Mouse (Mus musculus) midbrain, postnatal 0 days (tissue): ENCODE data around the gene Vps29. TPM values are rescaled to one million over a fixed set of nuclear protein-coding genes. Genes with fewer than 3 reads are reported as not detected.

Source experiments
- ATAC-seq: fragments of 200-750 bp; cut with Nextera tagmentation; 2 replicates; pipeline ENCODE4 v1.8.0; 2017; ENCODE audit warnings: moderate number of reproducible peaks, mild to moderate bottlenecking, moderate TSS enrichment, moderate library complexity; ENCODE audit not compliant: low FRiP score
- DNase-seq: peaks from one replicate; pipeline ENCODE4 v3.0.0-alpha.2; 2015; ENCODE audit warnings: low spot score
- H3K27ac ChIP-seq: fragments of 300-500 bp; sonication (generic); 2 replicates; pipeline ENCODE4 v1.5.1; 2014; ENCODE audit warnings: low read depth, mild to moderate bottlenecking, low read length, mixed read lengths
- H3K27me3 ChIP-seq: fragments of 300-500 bp; sonication (generic); 2 replicates; pipeline ENCODE4 v1.6.1; 2014; ENCODE audit warnings: low read length, control low read depth, mixed read lengths; ENCODE audit not compliant: insufficient read depth
- H3K36me3 ChIP-seq: fragments of 300-500 bp; sonication (generic); 2 replicates; pipeline ENCODE4 v1.6.1; 2014; ENCODE audit warnings: low read length, control low read depth, mixed read lengths; ENCODE audit not compliant: insufficient read depth
- H3K4me1 ChIP-seq: fragments of 300-500 bp; sonication (generic); 2 replicates; pipeline ENCODE4 v1.6.1; 2014; ENCODE audit warnings: mild to moderate bottlenecking, control low read depth, antibody characterized with exemption, low read length, mixed read lengths; ENCODE audit not compliant: insufficient read depth
- H3K4me2 ChIP-seq: fragments of 300-500 bp; sonication (generic); 2 replicates; pipeline ENCODE4 v1.6.1; 2014; ENCODE audit warnings: low read depth, mild to moderate bottlenecking, low read length, mixed read lengths; ENCODE audit not compliant: poor library complexity, severe bottlenecking
- H3K4me3 ChIP-seq: fragments of 300-500 bp; sonication (generic); 2 replicates; pipeline ENCODE4 v1.5.1; 2014; ENCODE audit warnings: low read depth, mild to moderate bottlenecking, low read length, moderate library complexity
- H3K9ac ChIP-seq: fragments of 300-500 bp; sonication (generic); replicated peaks from 2 replicates; pipeline ENCODE4 v1.6.1; 2014; ENCODE audit warnings: mild to moderate bottlenecking, low read length, moderate library complexity, mixed read lengths; ENCODE audit not compliant: poor library complexity, severe bottlenecking
- H3K9me3 ChIP-seq: fragments of 300-500 bp; sonication (generic); 2 replicates; pipeline ENCODE4 v1.6.1; 2016; ENCODE audit warnings: low read length, control low read depth
- CTCF ChIP-seq: IDR thresholded peaks from 2 replicates; pipeline ENCODE4 v1.5.1; 2016; ENCODE audit warnings: antibody characterized with exemption, mild to moderate bottlenecking
- WGBS: fragments of 180-500 bp; shearing (Covaris S2); extraction: QIAGEN DNeasy Blood & Tissue Kit; methylation state at CpG from one replicate; pipeline ENCODE4 v1.1.7; 2014; 5-methylcytosine and 5-hydroxymethylcytosine counted together
- polyA plus RNA-seq: library from polyadenylated mRNA; unstranded; fragments of >200 nt; fragmentation: Nextera tagmentation; extraction: Ambion mirVana; gene quantifications from 2 replicates; pipeline ENCODE4 v1.2.1, GENCODE M21; 2015
- total RNA-seq: library from RNA; depleted of rRNA; stranded (reverse); fragments of >200 nt; gene quantifications from 2 replicates; pipeline ENCODE4 v1.2.3, GENCODE M21; 2014

Vps29 gene
- total and polyA plus RNA-seq, 2 experiments from 2014 or later, result 137 to 368 TPM

DNA sequence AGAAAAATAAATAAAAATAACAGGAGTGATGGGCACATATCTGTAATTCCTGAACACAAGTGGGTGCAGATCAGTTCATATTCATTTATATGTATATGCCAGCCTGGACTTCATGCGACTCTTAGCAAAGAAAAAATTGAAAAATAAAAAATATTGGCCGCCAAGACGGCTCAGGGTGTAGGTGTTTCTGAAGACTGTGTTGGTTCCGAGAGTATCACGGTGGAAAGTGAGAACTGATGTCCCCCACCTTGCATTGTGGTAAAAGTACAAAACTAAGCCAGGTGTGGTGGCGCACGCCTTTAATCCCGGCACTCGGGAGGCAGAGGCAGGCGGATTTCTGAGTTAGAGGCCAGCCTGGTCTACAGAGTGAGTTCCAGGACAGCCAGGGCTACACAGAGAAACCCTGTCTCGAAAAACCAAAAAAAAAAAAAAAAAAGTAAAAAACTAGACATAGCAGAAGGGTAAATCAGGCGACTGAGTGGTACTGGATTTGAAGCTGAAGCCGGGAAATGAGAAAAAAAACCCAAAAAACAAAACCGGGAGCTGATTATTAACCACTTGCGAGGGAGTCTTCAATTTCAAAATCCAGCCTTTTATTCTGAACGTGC, 37.1 kb downstream of the Vps29 start:
- Histone ChIP-seq H3K27ac (peak overlapping the region; percentile 73; the same call in 1 of the 2 replicates), H3K4me1 (peaks cover 5% of the 10 kb centered on the region; the same call in 1 of the 2 replicates), H3K9me3 (no peaks in the 10 kb centered on the region), H3K27me3 (no peaks in the 10 kb centered on the region), H3K9ac (no peak overlapping the region), H3K4me2 (0 out of 2 replicates have a peak overlapping the region, but pooled peaks have one; percentile 69), H3K36me3 (no peaks in the 10 kb centered on the region), H3K4me3 (peak overlapping the region; percentile 82)
- WGBS, result 50% methylated on average over 15 of the region's 16 CpGs
- no peak for DNase-seq
- no peak for ATAC-seq
- TF ChIP-seq CTCF, result no peak

GRCm38 (mm10) chr5:122391786-122392180, 37.6 kb downstream of the Vps29 start, which contains the start of gene Arpc3:
Gene Arpc3, plus strand, starts transcription at chr5:122391878.
- Histone ChIP-seq H3K9me3 (no peaks in the 10 kb centered on the region), H3K36me3 (peaks cover under 1% of the 10 kb centered on the region; the same call in 1 of the 2 replicates), H3K9ac (peak within 1 kb of the TSS; percentile 90), H3K27ac (peak within 1 kb of the TSS; percentile 73), H3K4me3 (peak within 1 kb of the TSS; percentile 82), H3K27me3 (no peaks in the 10 kb centered on the region), H3K4me1 (peaks cover 5% of the 10 kb centered on the region; the same call in 1 of the 2 replicates), H3K4me2 (peak within 1 kb of the TSS; percentile 69)
- TF ChIP-seq CTCF, result peak; percentile 92
- under 1% methylated on average over 36 of the region's 39 CpGs for WGBS
- ATAC-seq (peak; percentile 81), DNase-seq (peak; percentile 93)

DNA sequence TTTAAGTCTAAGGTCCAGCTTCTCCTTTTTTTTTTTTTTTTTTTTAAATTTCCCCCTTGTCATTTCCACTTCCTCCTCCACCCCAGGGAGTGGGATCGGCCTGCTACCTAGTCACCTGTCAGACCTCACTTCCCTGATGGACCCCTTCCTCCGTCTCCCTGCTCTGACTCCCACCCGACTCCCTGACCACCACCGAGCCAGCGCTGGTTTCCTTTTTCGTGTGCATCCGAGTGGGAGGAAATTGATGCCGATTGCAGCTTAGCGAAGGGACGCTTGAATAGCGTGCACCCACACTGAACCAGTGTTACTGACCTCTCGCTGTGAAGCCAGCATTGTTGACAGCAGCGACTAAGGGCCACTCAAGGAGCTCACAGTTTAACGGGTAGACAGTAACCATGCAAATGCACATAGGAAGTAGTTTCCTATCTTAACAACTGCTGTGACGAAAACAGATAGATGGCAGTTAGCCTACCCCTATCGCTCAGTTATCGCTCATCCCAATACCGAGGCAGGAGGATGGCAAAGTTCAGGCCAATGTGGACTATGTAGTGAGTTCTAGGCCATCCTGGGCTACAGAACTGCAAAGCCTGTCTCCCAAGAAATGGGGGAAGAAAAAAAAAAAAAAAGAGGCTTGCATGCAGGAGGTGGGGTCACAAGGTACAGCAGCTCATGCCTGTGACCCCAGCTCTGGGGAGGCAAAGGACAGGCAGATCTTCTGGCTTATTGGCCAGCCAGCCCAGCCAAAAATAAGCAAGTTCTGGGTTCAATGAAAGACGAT, 38.2 kb downstream of the Vps29 start:
- Histone ChIP-seq H3K36me3 (peaks cover 6% of the 10 kb centered on the region; the same call in 1 of the 2 replicates), H3K4me1 (peaks cover 5% of the 10 kb centered on the region; the same call in 1 of the 2 replicates), H3K4me3 (peak overlapping the region; percentile 82), H3K9ac (peak overlapping the region; percentile 90), H3K27ac (peak overlapping the region; percentile 73), H3K4me2 (peak overlapping the region; percentile 69), H3K9me3 (no peaks in the 10 kb centered on the region), H3K27me3 (no peaks in the 10 kb centered on the region)
- ATAC-seq (peak; percentile 13; the same call in 1 of the 2 replicates), DNase-seq (peak; percentile 14)
- WGBS, result 17% methylated on average over 19 of the region's 19 CpGs
- TF ChIP-seq CTCF, result no peak

DNA sequence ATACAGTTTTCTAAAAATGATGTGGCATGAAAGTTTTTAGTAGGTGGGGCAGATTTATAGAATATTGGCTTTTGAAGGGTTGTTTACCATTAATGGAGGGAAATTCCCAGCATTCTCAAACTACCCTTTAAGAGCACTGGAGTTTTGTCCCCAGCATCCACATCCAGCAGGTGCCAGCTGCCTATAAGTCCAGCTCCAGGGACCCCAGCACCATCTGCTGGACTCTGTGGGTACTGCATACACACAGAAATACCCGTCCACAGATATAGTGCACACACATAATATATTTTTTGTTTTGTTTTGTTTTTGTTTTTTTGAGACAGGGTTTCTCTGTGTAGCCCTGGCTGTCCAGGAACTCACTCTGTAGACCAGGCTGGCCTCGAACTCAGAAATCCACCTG, 39.7 kb downstream of the Vps29 start:
- H3K9ac ChIP-seq, result no peak overlapping the region
- H3K36me3 ChIP-seq, result peaks cover 8% of the 10 kb centered on the region; the same call in 1 of the 2 replicates
- peak; percentile 81 for DNase-seq
- 40% methylated on average over 2 of the region's 2 CpGs for WGBS
- H3K4me3 ChIP-seq, result no peak overlapping the region
- no peak for ATAC-seq
- H3K9me3 ChIP-seq, result no peaks in the 10 kb centered on the region
- no peak overlapping the region for H3K27ac ChIP-seq
- H3K4me2 ChIP-seq, result no peak overlapping the region
- peaks cover 5% of the 10 kb centered on the region; the same call in 1 of the 2 replicates for H3K4me1 ChIP-seq
- TF ChIP-seq CTCF, result peak; percentile 86
- no peaks in the 10 kb centered on the region for H3K27me3 ChIP-seq

GRCm38 (mm10) chr5:122396791-122397190, 42.6 kb downstream of the Vps29 start:
- DNase-seq (no peak), ATAC-seq (no peak)
- TF ChIP-seq CTCF, result no peak
- Histone ChIP-seq H3K36me3 (peaks cover 18% of the 10 kb centered on the region; the same call in 1 of the 2 replicates), H3K9me3 (no peaks in the 10 kb centered on the region), H3K4me3 (no peak overlapping the region), H3K27me3 (no peaks in the 10 kb centered on the region), H3K4me1 (peaks cover 5% of the 10 kb centered on the region; the same call in 1 of the 2 replicates), H3K4me2 (no peak overlapping the region), H3K27ac (no peak overlapping the region), H3K9ac (no peak overlapping the region)
- 89% methylated on average over 10 of the region's 10 CpGs for WGBS

DNA sequence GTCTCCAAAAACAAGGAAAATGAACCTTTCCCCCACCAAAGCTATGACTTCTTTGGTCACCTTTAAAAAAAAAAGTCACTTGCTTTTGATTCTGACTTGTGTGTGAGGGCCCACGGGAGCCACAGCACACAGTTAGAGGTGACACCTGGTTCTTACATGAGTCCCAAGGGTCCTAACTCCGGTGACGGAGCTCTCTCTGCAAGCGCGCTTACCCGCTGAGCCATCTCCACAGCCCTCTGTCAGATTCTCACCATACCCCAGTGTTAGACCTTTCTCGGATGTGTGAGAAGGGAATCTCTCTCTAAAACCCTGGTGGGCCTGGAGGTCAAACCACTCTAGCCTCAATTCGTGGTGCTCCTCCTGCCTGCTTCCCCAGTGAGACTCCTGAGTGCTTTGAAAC, 43.3 kb downstream of the Vps29 start:
- peaks cover 23% of the 10 kb centered on the region for H3K36me3 ChIP-seq
- H3K4me3 ChIP-seq, result no peak overlapping the region
- no peak for TF ChIP-seq CTCF
- no peak overlapping the region for H3K27ac ChIP-seq
- H3K4me1 ChIP-seq, result peaks cover 3% of the 10 kb centered on the region; the same call in 1 of the 2 replicates
- no peak for ATAC-seq
- WGBS, result 92% methylated on average over 8 of the region's 8 CpGs
- H3K4me2 ChIP-seq, result no peak overlapping the region
- no peak for DNase-seq
- H3K9me3 ChIP-seq, result no peaks in the 10 kb centered on the region
- no peaks in the 10 kb centered on the region for H3K27me3 ChIP-seq
- no peak overlapping the region for H3K9ac ChIP-seq
